Mouse (Mus musculus) testis, postnatal 14 days (tissue): Measurements from ENCODE around the gene Tead3.
A peak's percentile ranks its signal among the peaks of the same experiment; 100 is the strongest.
"Not testable (repeated sequence)": the region's sequence is repeated elsewhere in the genome, so short reads cannot be mapped to it uniquely, and the experiment has no call there.

Experiments
- DNase-seq: peaks from one replicate; pipeline ENCODE4 v3.0.0; 2021; ENCODE audit warnings: low spot score

The Tead3 gene

GRCm38 (mm10) chr17:28360531-28361277 is 10.1 kb upstream of the Tead3 start:
- DNase-seq, result no peak

- DNase-seq, result not testable (repeated sequence)
These were observed 8.1 kb upstream of the Tead3 start for GRCm38 (mm10) chr17:28358576-28359261.

GRCm38 (mm10) chr17:28355871-28356270 is 5.3 kb upstream of the Tead3 start:
- DNase-seq, result no peak

DNA sequence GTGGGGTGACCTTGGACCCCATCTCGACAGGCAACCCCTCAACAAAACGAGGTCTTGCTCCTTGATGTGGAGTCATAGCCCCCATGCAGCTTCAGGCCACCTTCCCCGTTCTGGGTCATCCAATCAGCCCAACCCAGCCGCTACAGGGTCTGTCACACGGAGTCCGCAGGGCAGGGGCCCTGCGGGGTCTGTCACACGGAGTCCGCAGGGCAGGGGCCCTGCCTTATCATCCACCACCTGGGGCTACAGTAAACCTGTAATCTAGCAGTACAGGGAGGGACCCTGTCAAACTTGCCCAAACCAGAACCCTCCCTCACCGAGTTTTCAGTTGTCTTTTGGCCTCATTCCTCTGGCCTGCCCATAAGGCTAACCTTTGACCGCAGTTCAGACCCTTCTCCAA is 1.4 kb upstream of the Tead3 start:
- DNase-seq, result no peak

DNA sequence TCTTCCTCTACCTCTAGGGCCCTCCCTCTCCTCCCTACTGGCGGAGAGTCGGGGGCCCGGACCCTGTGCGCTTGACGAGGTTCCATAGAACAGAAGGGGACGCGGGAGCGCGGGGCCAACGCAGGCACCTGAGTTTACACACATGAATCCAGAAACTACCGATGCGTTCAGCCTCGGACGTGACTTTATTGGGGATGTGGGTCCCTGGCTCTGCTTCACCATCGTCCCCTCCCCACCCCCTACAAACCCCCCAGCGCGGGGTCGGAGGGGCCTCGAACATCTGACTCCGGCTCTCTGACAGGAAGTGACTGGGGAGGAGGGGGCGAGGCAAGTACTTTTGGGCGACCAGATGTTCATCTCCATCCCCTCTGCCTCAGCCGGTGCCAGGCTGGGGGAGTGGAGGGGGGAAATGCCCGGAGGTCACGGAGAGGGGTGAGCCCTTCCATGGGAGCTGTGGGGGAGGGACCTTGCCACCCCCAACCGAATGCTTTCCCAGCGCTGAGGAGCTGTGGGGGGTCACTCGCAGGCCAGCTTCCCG is 805 bp upstream of the Tead3 start:
- DNase-seq, result no peak

GRCm38 (mm10) chr17:28349901-28350465 is 634 bp downstream of the Tead3 start:
- DNase-seq, result no peak

- DNase-seq, result no peak
These were observed 1.2 kb downstream of the Tead3 start for GRCm38 (mm10) chr17:28349264-28349880.

- DNase-seq, result no peak
These were observed 2.4 kb downstream of the Tead3 start for GRCm38 (mm10) chr17:28348211-28348610.

DNA sequence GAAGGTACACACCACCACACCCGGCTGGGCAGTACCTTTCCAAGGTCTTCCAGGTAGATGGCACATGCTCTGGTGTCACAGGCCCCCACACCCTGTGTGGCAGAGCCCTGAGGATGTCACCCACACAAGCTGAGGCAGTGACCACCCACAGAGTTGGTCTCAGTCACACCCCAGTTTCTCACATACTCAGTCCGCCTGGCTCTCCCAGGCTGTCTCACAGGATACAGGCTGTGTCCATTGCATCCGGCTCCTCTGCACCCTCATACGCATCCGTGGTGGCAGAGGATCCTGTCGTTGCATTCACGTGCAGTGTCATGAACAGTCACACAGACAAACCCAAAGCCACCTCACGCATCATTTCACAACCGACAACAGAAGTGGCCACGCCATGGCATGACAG is 3.3 kb downstream of the Tead3 start:
- DNase-seq, result no peak

DNA sequence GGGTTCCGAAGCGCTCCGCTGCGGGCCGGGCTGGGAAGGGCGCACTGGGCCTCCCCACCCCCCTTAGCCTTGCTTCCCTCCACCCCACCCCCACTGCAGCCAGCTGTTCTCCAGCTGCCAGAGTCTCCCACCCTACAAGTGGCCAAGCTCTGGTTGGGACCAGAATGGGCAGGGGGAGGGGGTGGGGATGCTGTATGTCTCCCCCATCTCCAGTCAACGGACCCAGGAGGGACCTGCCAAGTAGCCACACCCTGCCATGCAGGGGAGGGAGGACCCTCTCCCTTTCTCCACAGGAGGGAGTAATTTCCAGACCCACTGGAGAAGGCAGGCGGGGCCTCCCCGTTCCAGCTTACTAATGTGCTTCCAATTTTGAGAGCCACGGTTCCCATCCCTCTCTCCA is 4.7 kb downstream of the Tead3 start:
- no peak for DNase-seq

DNA sequence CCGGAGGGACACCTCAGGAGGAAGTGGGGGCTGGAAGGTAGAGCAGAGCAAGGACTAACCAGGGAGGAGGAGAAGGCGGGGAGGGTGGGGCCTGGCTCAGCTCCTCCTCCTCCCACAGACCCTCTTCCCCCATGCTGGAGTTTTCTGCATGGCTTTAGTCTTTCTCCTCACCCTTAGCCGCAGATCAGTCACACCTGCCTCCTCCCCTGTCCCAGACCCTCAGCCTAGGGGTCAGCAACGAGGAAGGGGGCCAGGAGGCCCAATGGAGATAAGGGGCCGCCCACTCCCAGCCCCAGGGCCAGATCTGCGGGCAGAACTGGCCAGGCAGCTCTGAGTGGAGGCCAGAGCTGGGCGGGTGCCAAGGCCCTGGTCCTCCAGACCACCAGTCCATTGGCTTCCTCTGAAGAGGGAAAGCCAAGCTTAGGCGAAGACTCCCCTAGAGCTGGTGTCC is 5.3 kb downstream of the Tead3 start:
- DNase-seq, result no peak

- DNase-seq, result no peak
These were observed 5.9 kb downstream of the Tead3 start for GRCm38 (mm10) chr17:28344670-28345069.

GRCm38 (mm10) chr17:28344050-28344607 is 6.5 kb downstream of the Tead3 start:
- no peak for DNase-seq

DNA sequence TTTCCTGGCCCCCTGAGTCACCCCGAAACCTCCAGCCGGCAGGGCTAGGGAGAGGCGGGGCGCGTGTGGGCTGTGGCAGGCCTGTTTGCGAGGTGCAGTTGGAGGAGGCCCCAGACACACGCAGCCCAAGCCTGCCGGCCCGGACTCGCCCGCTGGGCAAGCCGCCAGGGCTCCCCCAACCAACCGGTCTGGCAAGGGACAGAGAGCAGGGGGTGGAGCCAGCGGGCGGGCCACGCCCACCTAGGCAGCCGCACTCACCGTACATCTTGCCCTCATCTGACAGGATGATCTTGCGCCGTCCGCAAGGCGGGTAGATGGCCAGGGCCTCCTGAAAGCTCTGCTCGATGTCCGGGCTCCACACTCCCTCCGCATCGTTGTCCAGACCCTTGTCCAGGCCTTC is 9.5 kb downstream of the Tead3 start:
- DNase-seq, result peak; percentile 82

DNA sequence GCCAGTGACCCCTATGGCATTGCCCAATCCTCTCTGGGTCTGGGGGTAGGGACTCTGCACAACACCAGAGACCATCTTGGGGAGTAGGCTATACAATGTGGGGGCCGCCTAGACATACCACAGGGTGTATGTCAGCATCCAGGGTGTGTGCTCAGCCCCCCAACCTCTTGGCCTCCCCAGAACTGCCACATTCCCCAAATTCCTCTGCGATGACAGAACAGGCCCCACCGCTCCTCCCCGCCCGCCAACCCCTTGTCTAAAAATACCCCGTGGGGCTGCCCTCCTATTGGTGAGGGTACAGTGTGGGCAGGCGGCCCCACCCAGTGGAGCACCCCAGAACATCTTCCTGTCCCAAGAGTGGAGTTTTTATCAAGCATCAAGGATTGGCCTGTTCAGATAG is 10.0 kb downstream of the Tead3 start:
- no peak for DNase-seq

DNA sequence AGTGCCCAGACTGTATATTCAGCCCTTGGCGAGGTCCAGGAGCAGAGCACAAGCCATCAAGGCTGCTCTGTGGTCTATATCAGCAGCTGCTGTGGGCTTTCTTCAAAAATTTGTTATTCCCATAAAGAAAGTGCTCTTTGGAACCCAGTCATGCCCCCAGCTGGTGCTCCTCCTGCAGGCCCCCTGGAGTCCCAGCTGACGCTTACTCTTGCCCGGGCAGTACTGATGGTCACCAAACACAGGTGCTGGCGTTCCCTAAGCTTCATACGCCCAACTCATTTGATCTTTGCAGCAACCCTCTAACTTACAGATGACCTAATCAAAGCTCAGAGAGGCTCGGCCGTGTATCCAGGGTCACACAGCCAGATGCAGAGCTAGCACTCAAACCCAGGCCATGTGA is 13.1 kb downstream of the Tead3 start:
- DNase-seq, result no peak

DNA sequence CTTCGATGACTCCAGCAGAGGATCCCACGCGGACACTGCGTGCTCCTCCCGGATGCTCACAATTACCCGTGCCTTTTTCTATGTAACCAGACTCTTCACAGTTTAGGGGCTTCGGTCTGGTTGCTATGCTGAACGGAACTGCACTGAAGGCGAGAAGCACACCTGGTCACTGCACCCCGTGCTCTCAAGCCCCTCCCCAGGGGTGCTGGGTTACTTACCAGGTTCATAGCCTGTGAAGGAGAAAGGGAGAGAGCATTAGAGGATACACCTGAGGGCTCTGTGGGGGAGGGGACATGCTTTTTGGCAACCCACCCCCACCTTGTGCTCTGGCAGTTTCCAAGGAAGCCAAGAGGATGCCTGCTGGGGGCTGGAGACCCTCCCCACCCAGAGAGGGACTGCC is 15.3 kb downstream of the Tead3 start:
- DNase-seq, result no peak

DNA sequence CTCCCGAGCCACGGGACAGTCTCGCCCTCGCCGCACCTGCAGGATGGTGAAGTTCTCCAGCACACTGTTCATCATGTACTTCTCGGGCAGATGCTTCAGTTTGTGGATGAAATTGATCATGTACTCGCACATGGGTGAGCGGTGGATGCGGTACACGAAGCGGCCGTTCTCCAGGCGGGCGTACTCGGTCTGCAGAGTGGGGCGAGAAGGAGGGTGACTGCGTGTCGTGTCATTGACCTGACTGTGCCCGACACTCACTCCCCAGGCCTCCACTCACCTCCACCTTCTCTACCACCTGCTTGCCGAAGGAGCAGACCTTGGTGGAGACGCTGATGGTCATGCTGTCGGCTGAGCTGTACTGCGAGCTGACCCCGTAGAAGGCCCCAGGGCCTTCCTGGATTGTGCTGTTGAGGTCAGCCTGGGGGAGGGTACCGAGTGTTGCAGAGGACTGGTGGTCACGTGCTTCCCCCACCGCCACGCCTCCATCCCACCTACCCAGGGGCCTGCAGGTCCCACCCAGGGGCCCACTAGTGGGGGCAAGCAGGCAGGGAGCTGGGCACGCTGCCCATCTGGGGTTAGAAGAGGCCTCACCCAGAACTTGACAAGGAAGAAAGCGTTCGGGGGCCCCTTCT is 17.6 kb downstream of the Tead3 start:
- no peak for DNase-seq

DNA sequence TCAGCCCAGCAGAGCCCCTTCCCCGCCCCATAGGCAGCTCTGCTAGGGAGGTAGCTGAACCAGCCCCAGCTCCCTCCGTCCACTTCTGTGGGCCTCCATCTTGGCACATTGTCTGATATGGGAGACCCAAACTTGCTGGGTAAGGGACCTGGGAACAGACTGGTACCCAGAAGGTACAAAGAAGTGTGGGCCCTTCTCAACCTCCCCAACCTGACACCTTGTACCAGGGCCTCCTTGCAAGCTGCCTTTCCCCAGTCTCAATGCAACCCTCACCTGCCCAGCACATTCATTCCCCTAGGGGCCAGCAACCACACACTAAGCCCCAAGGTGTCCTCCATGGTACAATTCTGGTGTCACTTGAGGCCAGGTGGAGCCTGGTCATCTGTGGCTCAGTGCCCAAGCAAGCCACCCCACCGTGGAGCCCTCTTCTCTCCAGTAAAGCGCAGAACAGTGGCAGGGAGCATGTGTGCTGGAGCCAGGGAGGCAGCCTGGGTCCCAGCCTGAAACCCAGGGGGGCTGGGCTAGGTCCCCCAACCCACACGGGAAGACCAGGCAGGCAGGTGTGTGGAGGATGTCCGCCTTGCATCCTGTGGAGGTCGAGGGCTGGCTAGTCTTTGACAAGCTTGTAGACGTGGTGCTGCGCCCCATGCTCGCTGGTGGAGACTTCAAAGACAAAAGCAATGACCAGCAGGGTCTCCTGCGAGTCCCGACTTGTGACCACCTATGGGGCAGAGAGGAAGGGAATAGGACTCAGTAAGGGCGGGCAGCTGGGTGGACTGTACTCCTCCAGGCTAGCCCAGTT is 18.3 kb downstream of the Tead3 start:
- DNase-seq, result no peak

DNA sequence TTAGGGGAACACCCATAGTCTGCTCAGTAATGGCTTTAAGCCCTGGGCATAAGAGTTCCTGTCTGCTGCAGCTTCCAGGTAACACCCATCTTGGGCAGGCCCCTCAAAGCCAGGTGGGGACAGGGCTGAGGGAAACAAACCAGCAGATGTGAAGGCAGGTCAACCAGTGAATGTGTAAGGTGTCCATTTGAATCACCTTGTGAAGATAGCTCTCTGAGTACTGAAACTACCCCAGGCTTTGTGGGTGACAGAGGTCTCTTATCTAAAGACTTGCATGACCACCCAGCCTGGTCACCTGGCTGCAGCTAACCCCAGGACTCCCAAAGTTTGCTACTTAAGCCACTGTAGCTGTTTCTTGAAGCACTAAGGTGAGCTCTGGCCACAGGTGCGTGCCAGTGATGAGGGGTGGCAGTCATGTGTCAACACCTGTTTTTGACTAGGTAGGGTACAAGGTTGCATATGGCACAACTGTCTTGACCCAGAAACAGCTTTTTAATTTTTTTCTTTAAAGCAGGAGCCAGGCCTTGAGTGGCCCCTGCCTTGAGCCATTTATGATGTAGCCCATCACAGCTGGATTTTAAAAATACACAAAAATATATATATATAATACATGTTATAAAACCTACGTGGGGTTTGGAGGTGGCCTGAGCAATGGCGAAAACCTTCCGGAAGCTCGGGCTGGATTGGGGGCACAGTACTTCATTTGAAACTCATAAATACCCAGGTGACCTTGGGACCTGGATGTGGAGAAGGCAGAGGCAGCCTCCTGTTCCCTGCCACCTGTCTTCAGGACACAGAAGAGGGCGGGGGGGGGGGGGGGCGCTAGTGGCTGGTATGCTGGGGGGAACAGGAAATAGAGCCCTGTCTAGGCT is 19.1 kb downstream of the Tead3 start:
- no peak for DNase-seq
